Mouse (Mus musculus): Measurements from ENCODE around the gene Vmn2r2.

The Vmn2r2 gene

DNA sequence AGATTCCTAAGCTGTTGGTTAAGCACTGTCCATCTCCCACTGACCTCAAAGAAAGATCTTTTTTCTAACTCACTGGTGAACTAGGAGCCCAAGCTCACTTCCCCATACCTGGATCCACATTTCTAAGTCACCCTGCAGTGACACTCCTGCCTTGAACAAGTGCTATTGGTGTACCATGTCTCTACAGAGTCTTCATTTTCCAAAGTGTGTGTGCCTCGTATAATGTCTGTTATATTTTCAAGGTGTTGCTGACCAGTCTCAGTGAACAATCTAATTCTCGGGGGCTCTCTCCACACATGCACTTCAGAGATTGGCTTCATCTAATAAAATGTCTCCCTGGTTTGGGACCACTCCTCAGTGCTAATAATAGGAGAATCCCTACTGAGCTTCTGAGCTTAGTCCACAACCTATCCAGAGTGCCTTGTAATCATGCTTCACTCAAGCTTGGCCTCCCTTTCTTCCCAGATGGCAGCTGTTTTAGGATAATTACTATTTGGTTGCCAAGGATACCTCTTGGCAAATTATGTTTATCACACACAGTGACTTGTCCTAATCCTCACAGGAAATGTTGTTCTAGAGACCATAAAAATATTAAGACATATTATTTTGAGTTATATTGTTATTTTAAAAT lies at the start of gene Vmn2r2:
Gene Vmn2r2 (minus strand): TSS at position 51 of the 631 bp plus-strand sequence.
- no peak for DNase-seq

DNA sequence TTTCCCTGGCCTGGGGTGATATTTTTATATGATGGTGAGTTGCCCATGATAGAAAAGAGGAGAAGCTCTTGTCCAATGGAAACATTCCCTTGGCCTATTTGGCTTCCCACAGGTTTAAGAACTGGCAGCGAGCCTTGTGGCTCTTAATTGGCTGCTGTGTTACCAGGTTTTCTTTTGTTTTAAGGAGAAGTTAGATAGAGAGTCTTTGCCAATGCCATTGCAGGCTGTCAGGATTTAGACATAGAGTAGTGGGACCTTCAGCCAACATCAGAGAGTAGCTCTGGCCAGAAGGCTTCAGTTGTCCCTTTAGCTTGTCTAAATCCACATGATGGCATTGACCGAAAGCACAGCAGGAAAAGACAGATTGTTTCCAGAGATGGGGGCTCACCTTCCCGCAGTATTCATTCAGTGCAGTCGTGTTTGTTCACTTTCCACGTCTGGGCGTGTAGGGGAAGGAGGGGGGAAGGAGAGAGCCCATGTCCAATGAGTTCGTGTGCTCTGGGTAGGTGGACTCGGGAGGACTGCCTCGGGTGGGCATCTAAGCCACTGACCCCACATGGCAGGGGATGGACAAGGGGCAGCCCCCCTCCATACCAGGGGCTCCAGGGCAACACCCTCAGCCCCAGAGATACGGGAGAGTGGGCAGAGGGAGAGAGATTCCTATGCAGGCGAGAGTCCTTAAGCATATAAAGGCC lies 28.2 kb downstream of the Vmn2r2 start:
- peak; percentile 9 to 12 for DNase-seq

DNA sequence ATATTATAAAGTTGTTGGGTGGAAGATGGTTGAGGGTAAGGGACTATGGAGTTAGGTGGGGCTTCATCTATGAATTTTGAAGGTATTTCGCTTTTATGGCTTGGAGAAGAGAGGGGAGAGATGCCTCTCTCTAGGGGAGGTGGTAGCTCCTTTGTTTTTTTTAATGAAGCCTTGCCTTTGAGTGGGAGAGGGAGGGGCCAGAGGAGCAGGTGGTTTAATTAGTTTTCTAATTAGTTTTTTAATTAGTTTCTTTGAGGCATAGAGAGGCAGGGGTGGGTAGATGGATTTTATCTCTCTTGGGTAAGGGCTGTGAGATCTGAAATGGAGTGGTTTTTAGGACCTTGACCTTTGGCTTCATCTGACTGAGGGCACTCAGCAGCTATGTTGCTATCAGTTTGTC lies 29.0 kb downstream of the Vmn2r2 start:
- DNase-seq = no peak

DNA sequence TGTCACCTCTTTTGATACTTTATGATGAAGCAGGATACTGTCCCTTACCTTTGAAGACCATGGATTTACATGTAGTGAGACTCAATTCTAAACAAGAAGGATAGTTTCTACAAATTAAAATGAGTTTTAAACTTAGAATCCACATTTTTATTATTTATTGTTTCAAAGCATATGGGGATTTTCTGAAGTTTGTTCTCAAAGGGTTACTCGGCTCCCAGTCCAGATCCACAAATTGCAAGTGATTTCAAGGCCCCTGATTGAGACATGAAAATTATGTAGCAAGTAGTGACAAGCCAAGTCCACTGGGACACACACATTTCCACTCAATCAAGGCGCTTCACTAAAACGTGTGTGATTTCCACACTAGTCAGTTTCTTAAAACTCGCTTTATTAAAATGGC lies 60.5 kb downstream of the Vmn2r2 start, which contains the start of gene Vmn2r1:
Gene Vmn2r1 (plus strand): TSS at position 301 of the 400 bp plus-strand sequence.
- no peak for DNase-seq

Measured in cerebellum, postnatal 36 days (tissue).